Mouse (Mus musculus) 416B (cell line): ENCODE results near the gene Gnas.
"Not testable (repeated sequence)": the region's sequence is repeated elsewhere in the genome, so short reads cannot be mapped to it uniquely, and the experiment has no call there.

Experiments used
- DNase-seq: peaks from one replicate; pipeline ENCODE4 v3.0.0; 2011; ENCODE audit warnings: low read depth

Gnas gene

GRCm38 (mm10) chr2:174294457-174294856 is 10.3 kb downstream of the Gnas start:
- DNase-seq = no peak

- no peak for DNase-seq
These were observed 11.2 kb downstream of the Gnas start for GRCm38 (mm10) chr2:174295175-174295899.

- DNase-seq = no peak
These were observed 11.9 kb downstream of the Gnas start for GRCm38 (mm10) chr2:174295900-174296465.

GRCm38 (mm10) chr2:174297086-174297571 is 13.0 kb downstream of the Gnas start:
- no peak for DNase-seq

GRCm38 (mm10) chr2:174297851-174298250 is 13.7 kb downstream of the Gnas start:
- no peak for DNase-seq

GRCm38 (mm10) chr2:174298471-174298870 is 14.4 kb downstream of the Gnas start:
- no peak for DNase-seq

GRCm38 (mm10) chr2:174299091-174299770 is 15.1 kb downstream of the Gnas start:
- no peak for DNase-seq

GRCm38 (mm10) chr2:174299771-174300160 is 15.6 kb downstream of the Gnas start:
- no peak for DNase-seq

- DNase-seq = no peak
These were observed 16.1 kb downstream of the Gnas start for GRCm38 (mm10) chr2:174300186-174300585.

- no peak for DNase-seq
These were observed 16.5 kb downstream of the Gnas start for GRCm38 (mm10) chr2:174300666-174301065.

- no peak for DNase-seq
These were observed 18.4 kb downstream of the Gnas start for GRCm38 (mm10) chr2:174302526-174302925.

- DNase-seq = no peak
These were observed 21.5 kb downstream of the Gnas start for GRCm38 (mm10) chr2:174305646-174306045.

GRCm38 (mm10) chr2:174307903-174308302 is 23.8 kb downstream of the Gnas start:
- DNase-seq = no peak

- DNase-seq = peak; percentile 55
These were observed 26.9 kb downstream of the Gnas start for GRCm38 (mm10) chr2:174310913-174311514.

- DNase-seq = no peak
These were observed 27.5 kb downstream of the Gnas start for GRCm38 (mm10) chr2:174311613-174312012.

- peak; percentile 73 for DNase-seq
These were observed 28.1 kb downstream of the Gnas start for GRCm38 (mm10) chr2:174312118-174312647.

- no peak for DNase-seq
These were observed 28.5 kb downstream of the Gnas start for GRCm38 (mm10) chr2:174312661-174313060.

- DNase-seq = not testable (repeated sequence)
These were observed 31.3 kb downstream of the Gnas start for GRCm38 (mm10) chr2:174315445-174315844.

- no peak for DNase-seq
These were observed 32.5 kb downstream of the Gnas start for GRCm38 (mm10) chr2:174316661-174317060.

- no peak for DNase-seq
These were observed 41.9 kb downstream of the Gnas start for GRCm38 (mm10) chr2:174325989-174326388.

- DNase-seq = peak; percentile 37
These were observed 42.4 kb downstream of the Gnas start for GRCm38 (mm10) chr2:174326481-174326880.

- peak; percentile 93 for DNase-seq
These were observed 43.3 kb downstream of the Gnas start for GRCm38 (mm10) chr2:174327295-174327981.
